Mouse (Mus musculus) left cerebral cortex, postnatal 36 days (tissue): ENCODE results near the gene Ndufaf8. TPM values are rescaled to one million over a fixed set of nuclear protein-coding genes. Genes with fewer than 3 reads are reported as not detected.

Experiments
- DNase-seq, 2 experiments: peaks; one replicate each; pipeline ENCODE4 v3.0.0; 2021 to 2022; ENCODE audit warnings: low spot score in 2 of 2, mixed read lengths in 1 of 2
- intact Hi-C: fragments of 180-260 bp; cut with DNase I; formaldehyde crosslinking; loops from one replicate; pipeline ENCODE4 v1.15.1; 2025
- total RNA-seq, 2 experiments: library from RNA; stranded (reverse); gene quantifications; 2 replicates each; pipeline ENCODE4 v1.2.3; 2021

The Ndufaf8 gene
- total RNA-seq, 2 experiments from 2014 or later = 33.3 to 49.5 TPM

DNA sequence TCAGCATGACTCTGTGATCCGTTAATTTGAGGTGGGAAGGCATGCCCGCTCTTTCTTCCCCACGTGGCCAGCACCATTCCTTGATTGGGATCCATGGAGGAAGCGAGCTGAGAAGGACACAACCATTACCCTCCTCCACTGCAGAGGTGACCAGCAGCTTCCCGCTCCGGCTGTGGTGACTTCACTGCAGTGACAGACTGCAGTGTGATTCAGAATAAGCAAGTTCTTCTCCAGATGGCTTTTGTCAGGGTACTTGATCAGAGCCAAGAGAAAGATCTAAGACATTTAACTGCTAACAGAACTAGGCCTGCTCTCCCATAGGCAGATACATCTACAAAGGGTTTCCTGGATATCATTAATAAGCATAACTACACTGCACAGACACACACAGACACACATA, 18.4 kb upstream of the Ndufaf8 start:
- no peak for DNase-seq
- intact Hi-C loops = no loop called here

DNA sequence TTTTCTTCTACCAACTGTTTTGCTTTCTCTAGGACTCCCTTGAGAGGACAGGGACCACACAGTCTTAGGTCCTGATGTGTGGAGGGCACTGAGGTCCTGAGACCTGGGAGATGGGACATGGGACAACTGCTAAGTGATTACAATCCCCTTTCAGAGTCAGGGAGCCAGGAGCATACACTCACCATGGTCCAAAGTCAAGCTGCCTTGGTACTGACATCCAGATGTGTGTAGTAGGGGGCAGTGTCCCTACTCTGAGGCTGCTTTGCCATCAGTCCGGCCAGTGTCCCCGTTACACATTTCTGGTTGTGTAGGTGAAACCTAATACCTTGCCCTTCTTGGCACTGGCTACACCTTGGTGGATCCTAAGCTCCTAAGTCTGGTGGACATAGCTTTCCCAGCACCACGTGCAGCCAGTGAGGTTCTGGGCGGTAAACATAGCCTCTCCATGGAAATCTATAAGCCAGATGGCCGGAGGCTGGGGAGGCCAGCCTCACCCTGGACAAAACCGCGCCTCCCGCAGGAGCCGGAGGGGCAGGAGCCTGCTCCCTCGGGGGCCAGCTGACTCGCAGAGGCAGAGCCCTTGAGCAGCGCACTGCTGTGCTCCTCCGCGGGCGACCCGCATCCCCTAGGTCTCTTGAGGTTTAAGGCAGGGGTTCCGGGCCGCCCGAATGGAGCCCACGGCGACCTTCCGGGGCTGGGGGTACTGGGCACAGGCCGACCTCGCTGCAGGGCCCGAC, 12.7 kb upstream of the Ndufaf8 start:
- DNase-seq = peak in 1 of 2 experiments; percentile 43
- intact Hi-C loops = loop anchor here (5.0 kb wide), 1 partner anchor 59 kb away; no protein-coding TSS in a partner anchor

DNA sequence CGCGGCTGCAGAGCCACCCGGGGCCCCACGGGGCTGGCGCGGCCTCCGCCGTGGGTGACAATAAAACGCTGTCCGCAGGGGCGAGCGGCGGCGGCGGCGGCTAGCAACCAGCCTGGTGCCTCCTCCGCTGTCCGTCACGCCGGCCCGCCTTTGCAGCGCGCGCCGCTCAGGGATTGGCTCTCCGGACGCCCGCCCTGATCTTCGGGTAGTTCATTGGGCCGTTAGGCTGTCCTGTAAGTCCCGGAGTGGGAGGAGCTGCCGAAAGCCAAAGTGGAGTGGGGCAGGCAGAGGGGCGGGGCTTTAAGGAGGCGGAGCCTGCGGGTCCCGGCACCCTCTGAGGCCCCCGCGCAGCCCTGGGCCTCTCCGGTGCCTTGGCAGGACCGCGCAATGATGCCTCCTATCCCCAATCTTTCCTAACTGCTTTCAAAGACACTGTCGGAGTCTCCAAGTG, 12.0 kb upstream of the Ndufaf8 start, which contains the start of gene Cep131:
TSS of gene Cep131 (minus strand) at position 126 of the 451 bp plus-strand sequence.
- intact Hi-C loops = loop anchor here (5.0 kb wide), 1 partner anchor 59 kb away; no protein-coding TSS in a partner anchor
- DNase-seq = peak; percentile 96

DNA sequence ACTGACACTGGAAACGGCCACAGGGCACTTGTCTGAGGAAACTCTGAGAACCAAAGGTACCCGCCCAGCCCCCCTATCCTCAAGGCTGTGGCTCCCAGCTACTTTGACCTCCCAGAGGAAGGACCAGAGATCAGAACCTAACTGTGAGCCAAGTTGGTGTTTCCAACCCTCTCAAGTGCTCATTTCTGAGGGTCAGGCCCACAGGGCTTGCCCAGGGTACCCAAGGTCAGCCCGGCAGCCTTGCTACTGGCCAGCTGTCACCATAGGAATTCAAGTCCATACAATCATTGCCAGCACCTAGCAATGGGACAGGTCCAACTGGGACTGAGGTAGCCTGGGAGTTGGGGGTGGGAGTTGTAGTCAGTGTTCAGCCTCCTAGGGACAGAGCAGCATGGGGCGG, 8.1 kb upstream of the Ndufaf8 start:
- intact Hi-C loops = no loop called here
- no peak for DNase-seq

DNA sequence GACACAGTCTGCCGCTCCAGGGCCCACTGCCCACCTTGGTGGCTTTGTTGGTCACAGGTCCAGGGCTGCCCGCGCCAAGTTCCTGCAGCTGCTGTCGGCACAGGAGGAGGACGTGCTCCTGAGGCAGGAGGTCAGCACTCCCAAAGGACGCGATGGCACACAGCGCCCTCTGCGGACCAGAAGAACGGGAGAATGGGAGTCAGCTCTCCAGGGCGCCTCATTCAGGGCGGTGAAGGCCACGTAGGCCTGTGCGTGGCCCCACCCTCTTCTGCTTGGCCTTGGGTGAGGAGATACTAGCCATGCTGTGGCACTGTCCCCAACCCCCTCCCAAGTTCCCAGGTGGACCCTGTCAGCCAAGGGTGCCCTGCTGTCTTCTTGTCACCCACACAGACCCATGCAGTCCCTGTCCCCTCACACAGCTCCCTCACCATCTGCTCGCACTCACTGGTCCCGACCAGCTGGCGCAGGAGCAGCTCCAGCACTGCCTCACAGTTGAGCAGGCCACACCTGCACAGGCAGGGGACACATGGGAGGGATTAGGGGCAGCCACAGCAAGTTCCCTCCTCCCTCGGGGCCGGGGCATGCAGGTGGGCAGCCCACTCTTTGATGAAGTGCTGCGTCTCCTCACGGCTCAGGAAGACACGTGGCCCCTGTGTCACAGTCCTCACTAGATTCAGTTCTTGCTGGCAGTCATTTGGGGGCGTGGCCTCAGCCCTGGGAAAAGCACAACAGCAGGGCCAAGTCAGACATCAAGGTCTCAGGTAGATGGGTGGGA, 5.7 kb upstream of the Ndufaf8 start:
- DNase-seq = no peak
- intact Hi-C loops = no loop called here

DNA sequence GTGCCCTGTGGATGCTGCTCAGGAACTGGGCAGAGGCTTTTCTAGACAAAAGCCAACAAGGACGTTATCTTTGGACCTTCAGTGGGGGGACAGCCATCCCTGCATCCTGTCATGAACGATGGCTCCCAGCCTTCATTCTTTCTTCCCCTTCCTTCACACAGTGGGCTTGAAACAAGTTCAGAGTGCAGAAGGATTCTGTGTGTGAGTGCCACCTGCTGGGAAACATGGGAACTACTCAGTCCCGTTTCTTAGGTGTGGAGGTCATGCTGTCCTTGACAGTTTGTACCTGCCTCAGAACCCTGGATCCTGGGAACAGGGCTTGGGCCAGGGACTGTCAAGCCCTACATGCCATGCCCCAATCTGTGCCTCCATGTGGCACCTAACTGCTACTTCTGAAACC, 2.3 kb downstream of the Ndufaf8 start:
- DNase-seq = peak; percentile 61 to 71
- intact Hi-C loops = no loop called here

DNA sequence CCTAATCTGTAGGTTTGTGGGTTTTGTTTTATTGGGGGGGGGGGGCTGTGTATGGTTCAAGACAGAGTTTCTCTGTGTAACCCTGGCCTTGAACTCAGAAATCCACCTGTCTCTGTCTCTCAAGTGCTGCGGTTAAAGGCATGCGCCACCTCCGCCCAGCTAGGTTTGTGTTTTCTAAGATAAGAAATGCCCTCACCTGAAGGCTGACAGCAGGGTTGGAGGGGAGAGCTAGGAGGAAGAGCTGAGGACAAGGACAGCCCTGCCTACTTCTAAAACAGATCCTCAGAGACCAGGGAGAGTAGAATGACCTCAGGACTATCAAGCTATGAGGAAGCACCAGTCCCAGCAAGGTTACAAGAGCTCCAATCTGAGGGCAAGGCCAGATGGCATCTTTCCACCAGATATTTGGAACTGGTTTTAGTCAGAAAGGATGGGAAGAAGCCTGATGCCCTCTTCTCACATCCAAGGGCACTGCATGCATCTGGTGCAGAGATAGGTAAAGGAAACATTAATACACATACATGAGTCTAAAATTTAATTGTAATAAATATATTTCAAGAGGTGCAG, 4.8 kb downstream of the Ndufaf8 start:
- intact Hi-C loops = no loop called here
- no peak for DNase-seq

DNA sequence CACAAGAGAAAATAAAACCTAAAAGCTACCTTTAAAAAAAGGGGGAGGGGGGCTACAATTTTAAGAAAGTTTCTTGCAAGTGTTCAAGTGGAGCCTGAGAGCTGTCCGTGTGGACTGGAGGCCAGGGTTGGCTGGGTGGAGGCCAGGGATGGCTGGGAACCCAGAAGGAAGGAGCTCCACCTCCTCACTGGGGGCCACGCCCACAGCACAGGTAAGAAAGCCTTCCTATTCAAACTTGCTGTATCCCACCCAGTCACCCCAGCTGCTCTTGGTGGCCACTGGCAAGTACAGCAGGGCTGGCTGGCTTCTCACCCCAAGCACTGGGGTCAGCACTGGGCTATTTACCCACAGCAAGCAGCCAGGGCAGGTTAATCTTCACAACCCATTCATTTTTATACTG, 8.3 kb downstream of the Ndufaf8 start:
- intact Hi-C loops = no loop called here
- no peak for DNase-seq

DNA sequence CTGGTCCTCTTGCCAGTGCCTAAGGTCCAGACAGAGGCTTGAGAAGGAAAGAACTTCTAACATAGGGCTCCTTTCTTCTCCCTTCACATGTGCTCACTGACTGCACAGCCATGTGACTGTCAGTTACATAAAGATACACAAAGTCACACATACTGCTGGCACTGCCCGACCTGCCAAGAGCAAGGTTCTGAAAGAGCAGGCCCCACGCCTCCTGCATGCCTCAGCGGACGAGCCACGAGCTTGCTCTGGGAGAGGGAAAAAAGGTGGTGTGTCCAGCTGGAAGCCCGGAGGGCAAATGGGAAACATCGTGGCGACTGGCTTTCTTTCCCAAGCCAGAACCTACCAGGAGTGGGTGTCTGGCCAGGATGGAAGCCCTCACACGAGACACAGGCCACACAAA, 9.1 kb downstream of the Ndufaf8 start:
- no peak for DNase-seq
- intact Hi-C loops = no loop called here

DNA sequence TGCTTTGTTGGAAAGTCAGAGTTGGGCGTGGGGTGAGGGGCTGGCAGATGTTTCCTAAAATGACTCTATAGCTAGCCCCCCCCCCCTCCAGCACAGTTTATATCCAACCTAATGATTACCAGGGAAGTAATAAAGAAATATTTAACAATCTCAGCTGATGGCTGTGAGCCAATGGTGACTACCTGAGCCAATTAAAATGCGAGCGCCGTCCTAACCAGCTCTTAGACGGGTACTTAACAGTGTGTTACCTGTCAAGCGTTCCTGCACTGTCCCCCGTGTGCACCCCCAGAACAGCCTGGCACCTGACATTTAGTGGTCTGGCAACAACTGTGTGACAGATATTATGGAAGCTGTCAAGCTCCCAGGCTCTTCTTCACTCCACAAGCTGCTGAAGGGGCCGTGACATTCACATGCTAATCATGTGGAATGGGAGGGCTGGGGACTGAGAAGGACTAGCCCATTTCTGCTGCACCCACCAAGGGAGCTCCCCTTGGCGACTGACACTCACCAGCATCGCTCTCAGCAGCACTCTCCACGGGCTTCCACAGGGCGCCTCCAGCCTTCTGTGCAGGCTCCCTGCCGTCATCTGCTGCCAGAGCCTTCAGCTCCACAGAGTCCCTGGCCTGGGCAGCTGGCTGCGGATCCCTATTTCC, 11.0 kb downstream of the Ndufaf8 start:
- intact Hi-C loops = loop anchor here (2.0 to 5.0 kb wide), 3 partner anchors 43 to 197 kb away; partner anchors contain the start of gene Slc38a10

DNA sequence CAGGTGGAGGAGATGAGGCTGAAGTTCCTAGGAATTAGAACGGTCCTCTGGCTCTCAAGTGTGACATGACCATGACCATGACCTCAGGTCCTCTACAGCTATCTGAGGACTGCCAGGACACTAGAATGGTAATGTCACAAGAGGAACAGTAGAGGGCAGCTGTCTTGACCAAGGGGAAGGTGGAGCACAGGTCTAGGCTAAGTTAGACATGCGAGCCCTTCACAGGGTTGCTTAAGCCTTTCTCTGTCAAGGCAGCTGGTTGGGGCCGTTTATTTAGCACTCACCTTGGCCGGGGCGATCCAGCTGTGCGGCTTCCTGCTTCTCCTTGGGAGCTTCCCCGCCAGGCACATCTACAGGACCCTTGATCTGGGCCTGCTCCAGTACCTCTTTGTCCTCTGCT, 11.8 kb downstream of the Ndufaf8 start:
- DNase-seq = no peak
- intact Hi-C loops = loop anchor here (2.0 to 5.0 kb wide), 3 partner anchors 42 to 196 kb away; partner anchors contain the start of gene Slc38a10

More for the DNA sequence above, 11.0 kb downstream of the Ndufaf8 start:
- DNase-seq = no peak

DNA sequence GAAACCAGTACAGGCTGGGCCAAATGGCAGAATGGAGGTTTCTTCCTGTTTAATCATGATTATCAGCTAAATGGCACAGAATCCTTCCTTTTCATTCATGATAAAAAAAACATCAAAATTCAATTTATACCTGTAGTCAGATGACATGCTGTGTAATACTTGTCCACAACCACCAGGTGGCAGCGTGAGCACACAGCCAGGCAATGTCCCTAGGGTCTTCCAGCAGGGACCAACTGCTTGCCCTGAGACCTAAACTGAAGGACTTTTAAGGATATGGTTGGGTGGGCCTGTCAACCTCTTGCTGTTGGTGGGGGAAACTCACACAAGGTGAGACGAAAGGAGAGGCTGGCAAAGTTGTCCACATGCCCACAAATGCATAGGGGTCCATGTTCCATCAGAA, 12.3 kb downstream of the Ndufaf8 start:
- peak in 1 of 2 experiments; percentile 47 for DNase-seq
- intact Hi-C loops = loop anchor here (2.0 to 5.0 kb wide), 3 partner anchors 41 to 196 kb away; partner anchors contain the start of gene Slc38a10

DNA sequence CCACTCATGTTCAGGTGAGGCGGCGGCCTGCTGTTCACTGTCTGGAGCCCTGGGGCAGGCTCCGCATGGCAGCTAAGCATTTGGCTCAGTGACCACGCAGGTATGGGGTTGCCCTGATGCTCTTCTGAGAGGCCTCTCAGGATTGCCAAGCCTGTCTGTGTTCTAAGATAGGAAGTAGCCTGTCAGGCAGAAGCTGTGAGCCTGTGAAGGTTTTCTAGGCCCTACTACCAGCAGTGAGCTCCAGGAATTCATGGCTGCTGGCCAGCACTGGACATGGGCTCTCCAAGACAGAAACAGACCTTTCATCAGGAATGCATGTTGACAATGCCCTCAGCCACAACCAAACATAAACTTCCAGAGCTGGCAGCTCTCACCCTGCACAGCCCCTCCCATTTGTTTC, 13.4 kb downstream of the Ndufaf8 start:
- intact Hi-C loops = loop anchor here (5.0 kb wide), 2 partner anchors 40 to 55 kb away; partner anchors contain the start of gene Slc38a10
- no peak for DNase-seq

DNA sequence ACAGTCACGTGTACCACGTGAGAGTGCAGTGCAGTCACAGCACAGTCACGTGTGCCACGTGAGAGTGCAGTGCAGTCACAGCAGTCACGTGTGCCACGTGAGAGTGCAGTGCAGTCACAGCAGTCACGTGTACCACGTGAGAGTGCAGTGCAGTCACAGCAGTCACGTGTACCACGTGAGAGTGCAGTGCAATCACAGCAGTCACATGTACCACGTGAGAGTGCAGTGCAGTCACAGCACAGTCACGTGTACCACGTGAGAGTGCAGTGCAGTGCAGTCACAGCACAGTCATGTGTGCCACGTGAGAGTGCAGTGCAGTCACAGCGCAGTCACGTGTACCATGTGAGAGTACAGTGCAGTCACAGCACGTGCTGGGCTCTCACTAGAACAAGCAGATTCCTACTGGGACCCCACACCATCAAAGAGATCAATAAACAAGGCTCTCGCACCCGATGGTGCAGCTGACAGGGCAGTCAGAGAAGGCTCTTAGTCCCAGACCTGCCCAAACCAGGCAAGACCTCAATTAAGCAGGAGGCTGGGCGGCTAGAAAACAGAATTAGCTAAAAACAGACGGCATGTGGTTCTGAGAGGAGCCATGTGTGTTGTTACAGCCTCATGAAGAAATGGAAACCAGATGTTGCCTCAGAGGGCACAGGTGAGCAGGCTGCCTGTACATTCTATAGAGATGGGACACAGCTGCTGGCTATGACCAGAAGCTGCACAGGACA, 15.9 kb downstream of the Ndufaf8 start:
- no peak for DNase-seq
- intact Hi-C loops = loop anchor here (5.0 kb wide), 2 partner anchors 38 to 53 kb away; partner anchors contain the start of gene Slc38a10

DNA sequence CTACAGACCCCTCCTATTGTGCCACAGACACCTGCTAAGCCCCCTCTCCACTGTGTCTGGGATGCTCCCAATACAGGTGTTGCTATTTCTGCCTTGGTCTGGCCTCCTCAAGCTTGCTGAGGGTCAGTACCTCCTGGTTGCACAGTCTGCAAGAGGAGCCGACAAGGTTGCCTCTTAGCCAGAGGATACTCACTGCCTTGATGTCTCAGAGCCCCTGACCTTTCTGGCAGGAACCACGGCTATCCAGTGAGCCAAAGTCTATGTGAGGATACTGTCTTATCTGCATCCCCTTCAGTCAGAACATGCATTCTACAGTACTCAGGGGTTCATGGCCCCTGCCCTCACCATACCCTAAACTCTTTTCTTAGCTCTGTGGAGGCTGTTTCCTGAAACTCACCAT, 18.9 kb downstream of the Ndufaf8 start:
- no peak for DNase-seq
- intact Hi-C loops = no loop called here

DNA sequence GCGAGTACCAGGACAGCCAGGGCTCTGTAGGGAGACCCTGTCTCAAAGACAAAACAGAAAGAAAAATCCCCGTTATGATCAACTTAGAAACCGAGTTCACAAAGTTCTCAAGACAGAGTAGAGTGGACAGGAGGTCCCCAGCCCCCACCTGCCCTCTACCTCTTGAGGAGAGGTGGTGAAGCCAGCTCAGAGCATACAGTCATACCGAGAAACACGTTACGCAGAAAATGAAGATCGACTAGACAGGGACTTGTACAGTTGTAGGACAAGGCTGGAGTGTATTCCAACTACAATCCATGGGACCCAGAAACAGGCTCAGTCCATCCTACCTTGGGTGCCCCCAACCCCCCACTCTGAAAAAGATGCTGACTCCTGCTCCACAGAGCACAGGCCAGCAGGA, 20.4 kb downstream of the Ndufaf8 start:
- no peak for DNase-seq
- intact Hi-C loops = no loop called here

DNA sequence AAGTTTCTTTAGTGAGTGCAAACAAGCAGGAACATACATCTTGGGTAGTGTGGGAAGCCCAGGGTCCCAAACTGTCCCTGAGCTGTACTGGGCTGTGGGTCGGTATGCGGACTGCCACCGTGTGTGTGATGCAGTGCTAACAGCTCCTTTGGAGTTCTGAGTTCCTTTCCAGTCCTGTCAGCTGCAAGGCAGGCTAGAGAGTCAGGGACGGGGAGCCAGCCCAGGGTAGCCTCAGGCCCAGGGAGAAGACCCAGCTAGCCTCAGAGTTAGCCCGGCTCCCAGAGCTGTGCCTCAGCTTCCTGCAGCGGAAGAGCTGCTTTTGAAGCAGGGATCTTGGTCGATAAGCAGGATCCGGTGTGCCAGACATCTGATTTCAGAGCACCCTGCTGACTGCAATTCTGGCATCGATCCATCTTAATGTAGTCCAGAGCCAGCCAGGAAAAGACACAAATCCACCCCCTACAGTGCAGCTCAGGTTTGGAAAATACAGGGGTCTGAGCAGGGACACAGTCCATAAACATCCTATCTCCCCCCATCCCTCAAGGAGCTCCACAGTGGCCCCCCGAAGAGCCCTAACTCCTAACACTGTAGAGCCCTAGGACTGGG, 21.3 kb downstream of the Ndufaf8 start:
- intact Hi-C loops = no loop called here
- DNase-seq = no peak

DNA sequence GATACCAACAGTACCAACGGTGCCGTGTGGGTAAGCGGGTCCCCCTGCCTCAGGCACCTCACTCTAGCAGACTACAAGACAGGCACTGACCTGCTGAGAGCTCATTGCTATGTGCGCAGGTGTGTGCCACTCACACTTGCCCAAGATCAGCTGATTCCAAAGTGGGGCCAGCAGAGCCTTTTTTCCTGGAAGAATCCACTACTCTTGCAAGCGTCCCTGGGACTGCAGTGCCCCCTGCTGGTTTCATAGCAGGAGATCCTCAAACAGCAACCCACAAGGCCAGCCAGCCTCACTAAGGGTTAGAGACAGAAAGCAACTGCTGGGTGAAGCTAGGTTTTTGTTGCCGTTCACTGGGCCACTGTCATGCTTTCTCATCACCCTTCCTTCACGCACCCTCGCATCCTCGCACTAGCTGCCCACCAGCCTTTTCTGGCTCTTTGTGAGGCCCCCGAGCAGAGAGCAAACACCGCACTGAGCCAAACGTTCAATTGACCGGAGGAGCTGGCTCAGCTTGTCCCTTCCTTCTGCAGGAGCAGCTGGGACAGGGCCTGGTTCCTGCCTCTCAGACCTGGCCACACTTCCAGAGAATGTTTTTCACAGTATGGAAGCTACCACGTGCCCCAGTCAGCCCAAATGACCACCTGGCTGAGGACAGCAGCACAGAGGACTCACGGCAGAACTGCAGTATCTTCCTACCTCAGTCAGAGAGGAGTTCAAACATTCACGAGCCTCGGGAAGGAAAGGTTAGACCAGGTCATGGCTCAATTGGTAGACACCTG, 22.1 kb downstream of the Ndufaf8 start:
- intact Hi-C loops = no loop called here
- peak; percentile 56 to 69 for DNase-seq
